In genomic region chr8:87112355-87112754, GRCm38 (mm10) we compare ENCODE assay signal across 20 mouse cellular contexts.
A peak's percentile ranks its signal among the peaks of the same experiment; 100 is the strongest.
DNase-seq lines count a peak whose midpoint lies in the region; ATAC-seq and TF ChIP-seq lines count a peak whose summit lies in the region.
"Had no signal": no experiment of that assay in that cellular context is flagged by ENCODE, and none has a peak within 500 bp of the region (broad histone marks: within the 10 kb centered on the region; RNA-seq: fewer than 3 reads in every experiment).

No protein-coding gene starts in this region.

- no peak for TF ChIP-seq POLR2A in CH12.LX (IDR thresholded peaks at IDR 0.05; ENCODE audit: low read depth, low read length)

- no peaks in the 10 kb centered on the region for H3K9me3 ChIP-seq in CH12.LX (replicated peaks; ENCODE audit: low read length)
- no peaks in the 10 kb centered on the region for H3K9me3 ChIP-seq in midbrain, embryonic 14.5 days (ENCODE audit: control insufficient read depth, low read length)
- H3K9me3 ChIP-seq in stomach, postnatal 0 days (ENCODE audit: control insufficient read depth, low read length): no peaks in the 10 kb centered on the region

- H3K4me1 ChIP-seq in CH12.LX (ENCODE audit: control insufficient read depth in 1 of 2, insufficient read depth in 2 of 2): peaks cover 8 to 21% of the 10 kb centered on the region in 2 experiments; a peak in 3 of 4 replicates
- H3K4me1 ChIP-seq in midbrain, embryonic 14.5 days (ENCODE audit: control insufficient read depth, insufficient read depth, low read length): no peaks in the 10 kb centered on the region
- H3K4me1 ChIP-seq in stomach, postnatal 0 days (replicated peaks; ENCODE audit: control insufficient read depth, insufficient read depth): no peaks in the 10 kb centered on the region

- TF ChIP-seq EP300 in CH12.LX (IDR thresholded peaks at IDR 0.05; ENCODE audit: low read length): peak; percentile 74
- TF ChIP-seq EP300 in stomach, postnatal 0 days (optimal IDR thresholded peaks at IDR 0.05): no peak

- dilution Hi-C loops in CH12.LX (cut with MboI; ENCODE audit: extremely low pct_ligation_motif_present, extremely low pct_unique_long_range_greater_than_20kb, low sequenced_read_pairs): no loop called here

- no peak for ATAC-seq in midbrain, embryonic 14.5 days (ENCODE audit: low FRiP score, low TSS enrichment)
- ATAC-seq in stomach, postnatal 0 days (ENCODE audit: low FRiP score, low TSS enrichment): no peak
- ATAC-seq: activated CD4-positive, CD25-positive, alpha-beta regulatory T cell, adult 4 months; CD4-positive, CD25-positive, alpha-beta regulatory T cell, adult 4 months; Patski had no signal

- 87% methylated on average over 7 of the region's 7 CpGs for WGBS in midbrain, embryonic 14.5 days
- 82% methylated on average over 7 of the region's 7 CpGs for WGBS in stomach, postnatal 0 days

- no peak overlapping the region for H3K27ac ChIP-seq in CH12.LX (ENCODE audit: insufficient read depth, low read depth)
- no peak overlapping the region for H3K27ac ChIP-seq in midbrain, embryonic 14.5 days (replicated peaks; ENCODE audit: low read depth, low read length)
- H3K27ac ChIP-seq in stomach, postnatal 0 days (replicated peaks): no peak overlapping the region

- in situ Hi-C loops in CH12.LX (cut with MboI; ENCODE audit: low pct_ligation_motif_present, low pct_unique_long_range_greater_than_20kb, low sequenced_read_pairs): no loop called here

- H3K4me3 ChIP-seq in CH12.LX (replicated peaks in 1 of 3; ENCODE audit: low read depth in 2 of 3, low read length in 2 of 3, poor library complexity in 1 of 3): no peak overlapping the region
- no peak overlapping the region for H3K4me3 ChIP-seq in midbrain, embryonic 14.5 days (replicated peaks; ENCODE audit: low read depth, low read length)
- no peak overlapping the region for H3K4me3 ChIP-seq in stomach, postnatal 0 days (ENCODE audit: low read depth, low read length)

- peak; percentile 45 for DNase-seq in A20 (ENCODE audit: low read depth, low spot score)
- DNase-seq in CH12.LX (ENCODE audit: extremely low read depth): peak; percentile 75
- no peak for DNase-seq in midbrain, embryonic 14.5 days
- DNase-seq in stomach, postnatal 0 days (ENCODE audit: low spot score): no peak
- DNase-seq: adrenal gland, adult 2 months; adrenal gland, adult 8-10 months; adrenal gland, postnatal 10 days; adrenal gland, postnatal 14 days; adrenal gland, postnatal 25 days; adrenal gland, postnatal 36 days; B cell, adult 2 months; cerebellum, adult 11 months; cerebellum, adult 11-12 months; cerebellum, adult 18-20 months; cerebellum, adult 2 months; cerebellum, adult 8-10 months had no signal

- H3K9ac ChIP-seq in CH12.LX (ENCODE audit: insufficient read depth, low read depth): no peak overlapping the region
- no peak overlapping the region for H3K9ac ChIP-seq in midbrain, embryonic 14.5 days (replicated peaks; ENCODE audit: low read length)
- H3K9ac ChIP-seq in stomach, postnatal 0 days (ENCODE audit: low read length): no peak overlapping the region

- TF ChIP-seq RAD21 in CH12.LX (IDR thresholded peaks at IDR 0.05; ENCODE audit: low read depth, low read length): no peak

- TF ChIP-seq CTCF in CH12.LX (conservative IDR thresholded peaks at IDR 0.05 in 1 of 2, IDR thresholded peaks at IDR 0.05 in 1 of 2; ENCODE audit: low read depth in 2 of 2, low read length in 2 of 2): no peak
- no peak for TF ChIP-seq CTCF in stomach, postnatal 0 days (IDR thresholded peaks at IDR 0.05; ENCODE audit: low read depth)

- no peaks in the 10 kb centered on the region for H3K27me3 ChIP-seq in CH12.LX (replicated peaks)
- H3K27me3 ChIP-seq in midbrain, embryonic 14.5 days (ENCODE audit: control insufficient read depth, insufficient read depth, low read length): no peaks in the 10 kb centered on the region
- H3K27me3 ChIP-seq in stomach, postnatal 0 days (ENCODE audit: control insufficient read depth, insufficient read depth, low read length): no peaks in the 10 kb centered on the region

- no peaks in the 10 kb centered on the region for H3K79me2 ChIP-seq in CH12.LX (replicated peaks; ENCODE audit: control insufficient read depth, extremely low read depth, insufficient read depth, poor library complexity, severe bottlenecking)

- peak overlapping the region; percentile 29; the same call in 1 of the 2 replicates for H3K4me2 ChIP-seq in CH12.LX (ENCODE audit: insufficient read depth, low read depth, poor library complexity, severe bottlenecking)
- no peak overlapping the region for H3K4me2 ChIP-seq in midbrain, embryonic 14.5 days (ENCODE audit: low read length)
- no peak overlapping the region for H3K4me2 ChIP-seq in stomach, postnatal 0 days (replicated peaks; ENCODE audit: low read depth)

- no peaks in the 10 kb centered on the region for H3K36me3 ChIP-seq in CH12.LX (replicated peaks in 1 of 2; ENCODE audit: control insufficient read depth in 1 of 2, insufficient read depth in 1 of 2, low read length in 1 of 2)
- H3K36me3 ChIP-seq in midbrain, embryonic 14.5 days (ENCODE audit: control insufficient read depth, insufficient read depth, low read length): no peaks in the 10 kb centered on the region
- H3K36me3 ChIP-seq in stomach, postnatal 0 days (ENCODE audit: control insufficient read depth, insufficient read depth, low read length): no peaks in the 10 kb centered on the region
- H3K36me3 ChIP-seq: G1E had no signal

TF ChIP-seq in CH12.LX, 34 proteins besides CTCF, POLR2A, EP300 and RAD21:
- TF ChIP-seq SIN3A (IDR thresholded peaks at IDR 0.05; ENCODE audit: low read length): no peak
- TF ChIP-seq NELFE (IDR thresholded peaks at IDR 0.05; ENCODE audit: low read depth, low read length): no peak
- TF ChIP-seq JUND (conservative IDR thresholded peaks at IDR 0.05; ENCODE audit: low read depth, low read length): no peak; the same call in 1 of the 2 replicates
- TF ChIP-seq MEF2A (IDR thresholded peaks at IDR 0.05; ENCODE audit: borderline replicate concordance, low read depth, low read length): peak; percentile 23; the same call in 1 of the 2 replicates
- no peak for TF ChIP-seq UBTF (IDR thresholded peaks at IDR 0.05; ENCODE audit: low read depth, low read length)
- peak; percentile 56 for TF ChIP-seq ETS1 (conservative IDR thresholded peaks at IDR 0.05; ENCODE audit: low read depth, low read length)
- 0 out of 2 replicates have a peak, but pooled peaks have one; percentile 14 for TF ChIP-seq MAZ (IDR thresholded peaks at IDR 0.05; ENCODE audit: low read depth, low read length)
- peak; percentile 65; the same call in 1 of the 2 replicates for TF ChIP-seq IRF4 (IDR thresholded peaks at IDR 0.05; ENCODE audit: low read depth, low read length)
- TF ChIP-seq PAX5 (IDR thresholded peaks at IDR 0.05; ENCODE audit: low read length): no peak
- TF ChIP-seq ZKSCAN1 (IDR thresholded peaks at IDR 0.05; ENCODE audit: borderline replicate concordance, low read depth, low read length): no peak
- TF ChIP-seq BHLHE40 (IDR thresholded peaks at IDR 0.05; ENCODE audit: low read depth, low read length): peak; percentile 80
- no peak for TF ChIP-seq GABPA (IDR thresholded peaks at IDR 0.05; ENCODE audit: insufficient replicate concordance, low read depth, low read length)

Comparison
In these comparisons a context has a peak if more than half of its experiments do, and no peak if none do; other contexts are left out.
1. DNase-seq: peak in A20 (single experiment) and CH12.LX (single experiment); none in midbrain, embryonic 14.5 days (single experiment) and stomach, postnatal 0 days (single experiment).